Mouse (Mus musculus) hindbrain, embryonic 11.5 days (tissue): ENCODE data around the gene Vipr1. TPM values are rescaled to one million over a fixed set of nuclear protein-coding genes. Genes with fewer than 3 reads are reported as not detected.

Source experiments
- ATAC-seq: fragments of 200-750 bp; cut with Nextera tagmentation; 2 replicates; pipeline ENCODE4 v1.8.0; 2017; ENCODE audit warnings: mild to moderate bottlenecking, moderate TSS enrichment, moderate library complexity; ENCODE audit not compliant: low FRiP score
- DNase-seq: peaks from one replicate; pipeline ENCODE4 v3.0.0-alpha.2; 2015; ENCODE audit warnings: low spot score
- H3K27ac ChIP-seq: fragments of 300-500 bp; sonication (generic); 2 replicates; pipeline ENCODE4 v1.5.1; 2014; ENCODE audit warnings: mild to moderate bottlenecking, low read depth, low read length
- H3K27me3 ChIP-seq: fragments of 300-500 bp; sonication (generic); 2 replicates; pipeline ENCODE4 v1.6.1; 2014; ENCODE audit warnings: mild to moderate bottlenecking, low read length, moderate library complexity, mixed read lengths; ENCODE audit not compliant: control insufficient read depth, insufficient read depth
- H3K36me3 ChIP-seq: fragments of 300-500 bp; sonication (generic); 2 replicates; pipeline ENCODE4 v1.6.1; 2014; ENCODE audit warnings: mild to moderate bottlenecking, low read length, moderate library complexity, mixed read lengths; ENCODE audit not compliant: control insufficient read depth, insufficient read depth
- H3K4me1 ChIP-seq: fragments of 300-500 bp; sonication (generic); replicated peaks from 2 replicates; pipeline ENCODE4 v1.6.1; 2014; ENCODE audit warnings: low read length, mixed read lengths; ENCODE audit not compliant: control insufficient read depth, insufficient read depth
- H3K4me2 ChIP-seq: fragments of 300-500 bp; sonication (generic); replicated peaks from 2 replicates; pipeline ENCODE4 v1.6.1; 2014; ENCODE audit warnings: mild to moderate bottlenecking, low read depth, low read length
- H3K4me3 ChIP-seq: fragments of 300-500 bp; sonication (generic); 2 replicates; pipeline ENCODE4 v1.5.1; 2014; ENCODE audit warnings: low read depth, low read length
- H3K9ac ChIP-seq: fragments of 300-500 bp; sonication (generic); 2 replicates; pipeline ENCODE4 v1.6.1; 2014; ENCODE audit warnings: low read depth, low read length
- H3K9me3 ChIP-seq: fragments of 300-500 bp; sonication (generic); 2 replicates; pipeline ENCODE4 v1.6.1; 2016; ENCODE audit warnings: low read length; ENCODE audit not compliant: control insufficient read depth
- WGBS: fragments of 180-500 bp; shearing (Covaris S2); extraction: QIAGEN DNeasy Blood & Tissue Kit; methylation state at CpG from one replicate; pipeline ENCODE4 v1.1.7; 2014; 5-methylcytosine and 5-hydroxymethylcytosine counted together
- polyA plus RNA-seq: library from polyadenylated mRNA; unstranded; fragments of >200 nt; fragmentation: Nextera tagmentation; extraction: Ambion mirVana; gene quantifications from 2 replicates; pipeline ENCODE4 v1.2.1, GENCODE M21; 2014

The Vipr1 gene
- polyA plus RNA-seq, 1 experiment from 2014 or later = 0.57 TPM

DNA sequence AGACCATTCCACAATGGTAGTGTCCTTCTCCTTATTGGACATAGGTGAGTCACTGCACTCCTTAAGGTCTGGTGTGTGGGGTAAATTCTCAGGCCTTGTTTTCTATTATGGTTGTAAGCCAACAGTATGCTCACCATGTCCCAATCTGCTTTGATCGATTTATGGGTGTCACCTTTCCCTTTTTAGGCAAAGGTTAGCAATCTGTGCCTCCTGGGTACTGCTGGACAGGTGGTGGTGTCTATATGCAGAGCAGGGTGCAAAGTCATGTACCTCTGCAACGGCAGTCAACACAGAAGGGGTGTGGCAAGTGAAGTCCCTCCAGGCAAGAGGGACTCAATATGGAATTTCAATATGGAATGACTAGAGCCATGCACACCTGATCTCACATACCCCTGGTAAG lies 17.6 kb upstream of the Vipr1 start:
- H3K4me2 ChIP-seq = no peak overlapping the region
- 86% methylated on average over 2 of the region's 2 CpGs for WGBS

DNA sequence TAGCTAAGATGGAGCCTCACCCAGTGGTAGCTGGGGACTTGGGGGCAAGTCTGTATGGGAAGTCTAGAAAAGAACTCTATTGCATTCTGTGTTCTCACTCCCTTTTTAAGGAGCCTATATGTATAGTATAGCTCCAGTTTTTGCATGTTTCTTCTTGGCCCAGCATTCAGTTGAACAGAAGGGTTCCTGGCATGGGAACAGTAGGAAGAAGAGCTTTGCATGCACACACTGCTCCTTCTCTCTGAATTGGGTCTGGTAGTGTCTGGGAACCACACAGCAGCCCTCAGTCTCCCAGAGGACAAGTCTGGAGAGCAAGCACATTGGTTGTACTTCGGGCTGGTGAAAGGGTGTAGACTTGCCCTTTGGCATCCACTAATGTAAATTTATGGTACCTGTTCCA lies 11.9 kb upstream of the Vipr1 start:
- no peak overlapping the region for H3K4me2 ChIP-seq
- no peaks in the 10 kb centered on the region for H3K36me3 ChIP-seq
- H3K4me3 ChIP-seq = no peak overlapping the region
- no peaks in the 10 kb centered on the region for H3K27me3 ChIP-seq
- H3K9ac ChIP-seq = no peak overlapping the region
- DNase-seq (no peak), ATAC-seq (no peak)
- no peaks in the 10 kb centered on the region for H3K4me1 ChIP-seq
- no peak overlapping the region for H3K27ac ChIP-seq
- no peaks in the 10 kb centered on the region for H3K9me3 ChIP-seq
- 100% methylated on average over 1 of the region's 1 CpGs for WGBS

More for the DNA sequence above, 17.6 kb upstream of the Vipr1 start:
- no peak overlapping the region for H3K9ac ChIP-seq
- H3K4me1 ChIP-seq = no peaks in the 10 kb centered on the region
- H3K27me3 ChIP-seq = no peaks in the 10 kb centered on the region
- DNase-seq (no peak), ATAC-seq (no peak)
- H3K4me3 ChIP-seq = no peak overlapping the region
- no peaks in the 10 kb centered on the region for H3K36me3 ChIP-seq
- H3K27ac ChIP-seq = no peak overlapping the region
- no peaks in the 10 kb centered on the region for H3K9me3 ChIP-seq

DNA sequence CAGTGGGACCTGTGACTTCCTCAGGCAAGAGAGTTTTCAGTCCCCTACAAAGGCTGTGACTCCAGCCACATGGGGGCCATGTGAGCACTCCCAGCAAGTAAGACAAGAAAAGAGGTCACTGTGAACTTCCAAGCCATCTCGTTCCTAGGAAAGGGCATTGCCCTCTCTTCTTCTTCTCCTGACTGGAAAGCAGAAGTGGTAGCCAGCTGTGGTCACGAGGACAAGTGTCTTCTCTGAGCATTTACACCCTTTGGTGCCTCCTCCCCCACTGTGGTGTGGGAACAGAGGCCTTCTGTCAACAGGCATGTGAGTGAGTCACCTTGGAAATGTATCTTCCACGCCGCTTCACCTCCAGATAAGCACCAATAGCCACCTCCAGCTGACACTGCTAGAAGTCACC lies 10.6 kb upstream of the Vipr1 start:
- Histone ChIP-seq H3K9ac (no peak overlapping the region), H3K4me1 (no peaks in the 10 kb centered on the region), H3K36me3 (no peaks in the 10 kb centered on the region), H3K27me3 (no peaks in the 10 kb centered on the region), H3K27ac (no peak overlapping the region), H3K4me3 (no peak overlapping the region), H3K9me3 (no peaks in the 10 kb centered on the region), H3K4me2 (no peak overlapping the region)
- no peak for ATAC-seq
- WGBS = 77% methylated on average over 4 of the region's 4 CpGs
- no peak for DNase-seq

DNA sequence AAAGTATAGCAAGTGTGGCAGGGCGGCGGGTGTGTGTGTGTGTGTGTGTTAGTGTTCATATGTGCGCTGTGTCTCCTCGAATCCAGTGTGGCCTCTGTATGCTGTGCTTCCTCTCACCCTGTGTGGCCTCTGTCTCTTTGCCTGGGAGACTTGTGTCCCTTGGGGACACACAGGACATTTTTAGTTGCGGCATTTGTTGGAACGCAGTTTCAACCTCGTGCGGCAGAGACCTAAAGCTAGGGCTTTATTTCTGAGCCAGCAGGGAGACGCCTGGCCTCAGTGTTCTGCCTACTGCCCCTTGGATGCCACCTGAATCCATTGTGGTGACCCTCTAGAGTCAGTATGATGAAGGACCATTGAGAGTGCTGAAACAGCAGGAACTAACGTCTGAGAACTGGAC lies 9.6 kb upstream of the Vipr1 start:
- Histone ChIP-seq H3K4me3 (no peak overlapping the region), H3K36me3 (no peaks in the 10 kb centered on the region), H3K4me1 (no peaks in the 10 kb centered on the region), H3K27ac (no peak overlapping the region), H3K4me2 (no peak overlapping the region), H3K9me3 (no peaks in the 10 kb centered on the region), H3K27me3 (no peaks in the 10 kb centered on the region), H3K9ac (no peak overlapping the region)
- no peak for ATAC-seq
- no peak for DNase-seq
- 85% methylated on average over 10 of the region's 10 CpGs for WGBS

DNA sequence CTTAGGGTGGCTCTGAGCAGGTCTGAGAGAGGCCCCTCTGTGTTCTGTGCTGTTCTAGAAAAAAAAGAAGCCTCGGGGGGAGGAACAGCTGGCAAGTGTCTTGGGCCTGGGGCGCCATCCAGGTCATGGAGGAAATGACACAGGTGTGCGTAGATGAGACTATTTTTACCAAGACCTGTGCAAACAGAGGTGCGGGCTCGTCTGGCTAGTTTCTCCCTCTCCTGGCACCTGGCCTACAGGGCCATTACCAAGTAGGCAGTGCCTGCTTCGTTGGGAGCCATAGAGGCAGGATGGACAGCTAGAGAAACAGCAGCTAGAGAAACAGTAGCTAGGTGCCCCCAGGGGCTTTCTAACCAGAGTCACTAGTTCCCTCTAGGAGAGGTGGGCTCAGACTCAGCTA lies 9.2 kb upstream of the Vipr1 start:
- WGBS = 90% methylated on average over 6 of the region's 6 CpGs
- H3K4me2 ChIP-seq = no peak overlapping the region
- H3K27ac ChIP-seq = no peak overlapping the region
- no peaks in the 10 kb centered on the region for H3K27me3 ChIP-seq
- no peaks in the 10 kb centered on the region for H3K9me3 ChIP-seq
- H3K4me1 ChIP-seq = no peaks in the 10 kb centered on the region
- H3K9ac ChIP-seq = no peak overlapping the region
- no peak overlapping the region for H3K4me3 ChIP-seq
- ATAC-seq (no peak), DNase-seq (no peak)
- no peaks in the 10 kb centered on the region for H3K36me3 ChIP-seq

DNA sequence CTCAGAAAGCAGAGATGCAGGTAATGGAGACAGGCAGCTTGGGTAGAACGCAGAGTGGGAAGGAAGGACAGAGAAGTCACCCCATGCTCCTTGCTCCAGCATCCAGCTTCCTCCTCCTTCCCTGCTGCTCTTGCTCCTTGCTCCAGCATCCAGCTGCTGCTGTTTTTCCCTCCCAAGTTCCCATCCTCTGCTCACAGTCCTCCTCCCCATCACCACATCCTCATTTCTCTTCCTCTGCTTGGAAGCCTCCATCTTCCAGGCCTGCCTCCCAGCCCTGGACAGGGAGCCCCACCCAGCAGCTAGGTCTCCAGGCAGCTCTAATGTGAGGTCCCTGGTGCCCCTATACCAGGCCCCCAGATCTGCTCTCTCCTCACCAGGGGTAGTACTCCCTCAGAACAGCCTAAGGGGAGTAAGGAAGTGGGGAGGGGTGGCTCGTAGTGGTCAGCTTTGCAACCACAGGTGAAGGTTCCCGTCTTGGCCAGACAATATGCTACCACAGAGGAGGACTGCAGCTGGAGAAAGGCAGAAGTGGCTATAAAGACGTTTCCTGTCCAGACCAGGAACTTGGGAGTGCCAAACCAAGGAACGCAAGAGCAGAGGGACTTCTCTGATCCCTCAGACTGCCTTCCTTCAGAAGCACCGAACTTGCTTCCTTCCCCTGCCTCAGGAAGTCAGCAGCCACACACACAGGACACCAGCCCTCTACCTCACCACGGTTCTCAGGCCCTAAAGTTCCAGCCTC lies 6.5 kb upstream of the Vipr1 start:
- ATAC-seq (no peak), DNase-seq (no peak)
- H3K4me1 ChIP-seq = no peaks in the 10 kb centered on the region
- H3K9ac ChIP-seq = no peak overlapping the region
- H3K4me3 ChIP-seq = no peak overlapping the region
- H3K27me3 ChIP-seq = peaks cover 10% of the 10 kb centered on the region
- no peaks in the 10 kb centered on the region for H3K9me3 ChIP-seq
- 57% methylated on average over 7 of the region's 7 CpGs for WGBS
- no peak overlapping the region for H3K4me2 ChIP-seq
- no peaks in the 10 kb centered on the region for H3K36me3 ChIP-seq
- no peak overlapping the region for H3K27ac ChIP-seq

DNA sequence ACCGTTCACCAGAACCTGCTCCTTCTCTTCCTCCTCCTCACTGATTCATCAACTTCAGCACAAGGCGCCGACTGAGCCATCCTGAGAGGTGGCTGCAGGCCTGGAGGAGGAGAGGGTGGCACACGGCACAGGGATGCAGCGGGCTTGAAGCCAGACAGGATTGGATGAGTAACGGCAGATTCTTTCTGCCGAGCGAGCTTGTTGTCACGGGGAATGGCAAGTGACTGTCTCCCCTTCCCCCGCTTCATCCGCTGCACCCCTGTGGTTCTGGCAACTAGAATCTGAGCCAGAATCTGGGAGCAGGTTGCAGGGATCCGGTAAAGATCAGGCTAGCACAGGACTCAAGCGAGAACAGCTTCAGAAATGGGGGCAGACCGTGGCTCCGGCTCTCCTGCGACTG lies 2.7 kb upstream of the Vipr1 start:
- no peak overlapping the region for H3K4me3 ChIP-seq
- ATAC-seq (no peak), DNase-seq (no peak)
- no peak overlapping the region for H3K27ac ChIP-seq
- H3K9me3 ChIP-seq = no peaks in the 10 kb centered on the region
- no peak overlapping the region for H3K4me2 ChIP-seq
- H3K9ac ChIP-seq = no peak overlapping the region
- no peaks in the 10 kb centered on the region for H3K36me3 ChIP-seq
- peaks cover 9% of the 10 kb centered on the region for H3K4me1 ChIP-seq
- H3K27me3 ChIP-seq = peaks cover 42% of the 10 kb centered on the region
- WGBS = 45% methylated on average over 16 of the region's 16 CpGs

DNA sequence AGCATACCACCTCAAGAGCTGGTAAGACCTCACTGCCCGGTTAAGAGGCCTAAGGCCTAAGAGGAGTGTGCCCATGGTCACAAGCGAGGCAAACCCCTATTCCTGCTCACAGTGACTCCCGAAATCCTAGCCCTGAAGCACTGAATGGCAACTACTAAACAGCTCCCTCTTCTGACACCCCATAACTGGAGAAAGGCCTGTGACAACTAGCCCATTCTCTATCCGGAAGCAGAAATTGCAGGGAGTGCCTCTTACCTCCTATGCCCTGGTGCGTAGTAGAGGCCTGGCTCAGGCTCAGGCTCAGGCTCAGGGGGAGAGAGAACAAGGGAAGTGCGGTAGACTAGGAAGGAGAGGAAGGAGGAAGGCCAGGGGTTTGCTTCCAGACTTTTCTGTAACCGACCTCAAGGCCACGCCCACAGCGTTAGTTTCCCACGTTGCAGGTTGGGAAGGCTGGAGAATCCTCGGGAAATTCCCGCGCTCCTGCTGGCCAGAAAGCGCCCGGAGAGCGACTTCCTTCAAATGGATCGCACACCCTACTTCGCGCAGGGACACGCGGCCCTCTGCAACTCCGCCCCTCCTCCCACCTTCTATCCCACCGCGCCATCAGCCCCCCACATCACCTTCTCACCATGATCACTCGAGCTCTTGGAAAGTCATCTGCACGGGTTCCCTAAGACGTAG lies 1.1 kb upstream of the Vipr1 start:
- DNase-seq = peak; percentile 47
- Histone ChIP-seq H3K9me3 (no peaks in the 10 kb centered on the region), H3K27me3 (peaks cover 42% of the 10 kb centered on the region), H3K4me3 (peak overlapping the region; percentile 43), H3K36me3 (no peaks in the 10 kb centered on the region), H3K27ac (no peak overlapping the region), H3K4me1 (peaks cover 9% of the 10 kb centered on the region), H3K9ac (peak overlapping the region; percentile 15; the same call in 1 of the 2 replicates), H3K4me2 (peak overlapping the region; percentile 83)
- ATAC-seq = peak; percentile 36; the same call in 1 of the 2 replicates
- 13% methylated on average over 27 of the region's 27 CpGs for WGBS

DNA sequence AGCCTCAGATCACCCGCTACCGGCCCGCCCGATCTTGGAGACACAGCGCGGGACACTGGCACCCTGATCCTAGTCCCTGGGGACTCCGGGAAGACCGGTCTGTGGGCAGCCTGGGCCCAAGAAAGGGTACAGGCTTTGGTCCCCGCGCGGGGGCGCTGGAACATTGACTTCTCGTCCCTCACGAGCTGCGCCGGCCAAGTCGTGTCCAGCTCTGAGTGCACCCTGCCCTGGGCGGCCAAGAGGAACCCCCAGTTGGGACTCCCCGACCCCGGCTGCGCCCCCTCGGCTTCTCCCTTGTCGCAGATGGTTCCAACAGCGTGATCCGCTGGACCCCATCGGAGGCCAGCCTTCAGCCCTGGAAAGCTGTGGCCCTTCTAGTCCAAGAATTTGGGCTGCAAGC lies 515 bp upstream of the Vipr1 start, which contains the start of gene Lyzl4:
Lyzl4 (minus strand) TSS at position 96 of the 400 bp plus-strand sequence.
- no peaks in the 10 kb centered on the region for H3K36me3 ChIP-seq
- H3K27me3 ChIP-seq = peaks cover 42% of the 10 kb centered on the region
- peaks cover 9% of the 10 kb centered on the region for H3K4me1 ChIP-seq
- H3K4me2 ChIP-seq = peak within 1 kb of the TSS; percentile 83
- ATAC-seq (peak; percentile 74), DNase-seq (peak; percentile 86)
- H3K27ac ChIP-seq = no peak within 1 kb of the TSS
- no peaks in the 10 kb centered on the region for H3K9me3 ChIP-seq
- peak within 1 kb of the TSS; percentile 43 for H3K4me3 ChIP-seq
- H3K9ac ChIP-seq = peak within 1 kb of the TSS; percentile 57
- WGBS = under 1% methylated on average over 26 of the region's 26 CpGs
